Mouse (Mus musculus): Measurements from ENCODE around the gene Rrp1b. TPM values are rescaled to one million over a fixed set of nuclear protein-coding genes. Genes with fewer than 3 reads are reported as not detected.
"Not testable (repeated sequence)": the region's sequence is repeated elsewhere in the genome, so short reads cannot be mapped to it uniquely, and the experiment has no call there.

Rrp1b gene
- polyA plus RNA-seq, 1 experiment, result 14.9 TPM

DNA sequence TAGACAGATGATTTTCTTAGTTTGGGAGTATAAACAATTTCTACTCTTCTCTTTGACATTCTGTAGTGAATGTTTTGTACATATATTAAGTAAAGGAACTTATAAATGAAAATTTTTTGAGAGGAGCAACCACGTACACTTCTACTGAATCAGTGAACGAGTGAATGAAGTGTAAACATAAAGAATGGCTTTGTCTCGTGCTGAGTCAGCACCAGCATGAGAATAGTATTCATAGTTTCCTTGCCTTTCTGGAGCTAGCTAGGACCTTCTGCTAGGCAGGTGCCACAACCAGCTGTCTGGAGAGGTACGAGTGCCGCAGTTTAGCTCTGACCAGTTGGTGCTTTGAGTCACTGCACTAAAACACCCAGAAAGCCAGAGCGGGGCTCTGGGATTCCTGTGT lies 14.7 kb downstream of the Rrp1b start:
- Histone ChIP-seq H3K27ac (ENCODE audit: insufficient read depth, low read length) (no peak overlapping the region), H3K4me1 (ENCODE audit: control insufficient read depth, insufficient read depth, low read length) (peaks cover 4% of the 10 kb centered on the region), H3K4me3 (ENCODE audit: insufficient read depth, low read length) (no peak overlapping the region)
- no peak for TF ChIP-seq POLR2A (IDR thresholded peaks at IDR 0.05; ENCODE audit: extremely low read depth, insufficient read depth, low read length)
- no peak for TF ChIP-seq CTCF (IDR thresholded peaks at IDR 0.05; ENCODE audit: extremely low read depth, insufficient read depth, low read length)

- Histone ChIP-seq H3K4me3 (ENCODE audit: insufficient read depth, low read length) (no peak overlapping the region), H3K27ac (ENCODE audit: insufficient read depth, low read length) (no peak overlapping the region), H3K4me1 (ENCODE audit: control insufficient read depth, insufficient read depth, low read length) (no peaks in the 10 kb centered on the region)
- TF ChIP-seq POLR2A (IDR thresholded peaks at IDR 0.05; ENCODE audit: extremely low read depth, insufficient read depth, low read length) (no peak), CTCF (IDR thresholded peaks at IDR 0.05; ENCODE audit: extremely low read depth, insufficient read depth, low read length) (no peak)
Measured at GRCm38 (mm10) chr17:32052237-32053080, 16.6 kb downstream of the Rrp1b start.

DNA sequence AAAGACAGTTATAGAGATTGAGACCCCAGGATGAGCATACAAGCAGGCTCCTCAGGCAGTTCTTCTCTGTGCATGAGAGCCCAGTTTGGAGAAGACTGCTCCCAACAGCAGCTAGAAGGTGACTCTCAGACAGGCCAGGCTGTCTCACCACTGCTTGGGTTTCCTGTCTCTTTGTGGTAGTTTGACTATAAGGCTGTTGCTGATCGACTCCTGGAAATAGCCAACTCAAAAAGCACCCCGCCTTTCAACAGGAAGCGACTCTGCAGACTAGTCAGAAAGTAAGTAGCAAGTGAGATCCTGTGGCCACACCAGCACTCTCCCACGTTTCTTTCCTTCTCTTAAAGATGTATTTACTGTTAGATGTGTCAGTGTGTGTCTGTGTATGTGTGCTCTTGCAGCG lies 17.8 kb downstream of the Rrp1b start:
- TF ChIP-seq POLR2A (IDR thresholded peaks at IDR 0.05; ENCODE audit: extremely low read depth, insufficient read depth, low read length) (no peak), CTCF (IDR thresholded peaks at IDR 0.05; ENCODE audit: extremely low read depth, insufficient read depth, low read length) (no peak)
- Histone ChIP-seq H3K27ac (ENCODE audit: insufficient read depth, low read length) (no peak overlapping the region), H3K4me1 (ENCODE audit: control insufficient read depth, insufficient read depth, low read length) (no peaks in the 10 kb centered on the region), H3K4me3 (ENCODE audit: insufficient read depth, low read length) (no peak overlapping the region)

- Histone ChIP-seq H3K4me1 (ENCODE audit: control insufficient read depth, insufficient read depth, low read length) (no peaks in the 10 kb centered on the region), H3K4me3 (ENCODE audit: insufficient read depth, low read length) (no peak overlapping the region), H3K27ac (ENCODE audit: insufficient read depth, low read length) (no peak overlapping the region; the same call in 1 of the 2 replicates)
- TF ChIP-seq CTCF (IDR thresholded peaks at IDR 0.05; ENCODE audit: extremely low read depth, insufficient read depth, low read length), result no peak
- no peak for TF ChIP-seq POLR2A (IDR thresholded peaks at IDR 0.05; ENCODE audit: extremely low read depth, insufficient read depth, low read length)
Measured at GRCm38 (mm10) chr17:32057843-32058242, 21.9 kb downstream of the Rrp1b start.

GRCm38 (mm10) chr17:32059084-32059483 lies 23.2 kb downstream of the Rrp1b start:
- H3K27ac ChIP-seq (ENCODE audit: insufficient read depth, low read length), result no peak overlapping the region
- TF ChIP-seq CTCF (IDR thresholded peaks at IDR 0.05; ENCODE audit: extremely low read depth, insufficient read depth, low read length), result no peak
- no peak for TF ChIP-seq POLR2A (IDR thresholded peaks at IDR 0.05; ENCODE audit: extremely low read depth, insufficient read depth, low read length)
- no peak overlapping the region for H3K4me3 ChIP-seq (ENCODE audit: insufficient read depth, low read length)
- H3K4me1 ChIP-seq (ENCODE audit: control insufficient read depth, insufficient read depth, low read length), result no peaks in the 10 kb centered on the region

DNA sequence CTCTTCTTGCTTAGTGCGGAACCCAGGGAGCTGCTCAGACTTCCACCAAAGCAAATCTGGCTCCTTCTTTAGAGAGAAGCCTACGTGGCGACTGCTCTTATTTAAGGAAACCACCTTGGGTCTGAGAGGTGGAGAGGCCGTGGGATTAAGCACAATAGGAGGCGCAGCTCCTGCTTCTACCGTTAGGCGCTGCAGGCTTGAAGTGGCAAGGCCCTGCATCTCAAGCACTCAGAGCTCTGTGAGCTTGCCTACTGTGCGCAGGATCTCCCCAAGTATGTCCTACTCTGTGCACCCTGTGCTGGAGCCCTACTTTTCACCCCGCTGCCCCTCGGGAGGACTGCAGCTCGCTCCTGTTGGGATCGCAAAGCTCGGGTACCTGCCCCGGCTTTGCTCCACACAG lies 25.3 kb downstream of the Rrp1b start:
- Histone ChIP-seq H3K27ac (ENCODE audit: insufficient read depth, low read length) (no peak overlapping the region), H3K4me1 (ENCODE audit: control insufficient read depth, insufficient read depth, low read length) (peaks cover 2% of the 10 kb centered on the region; the same call in 1 of the 2 replicates), H3K4me3 (ENCODE audit: insufficient read depth, low read length) (no peak overlapping the region)
- TF ChIP-seq POLR2A (IDR thresholded peaks at IDR 0.05; ENCODE audit: extremely low read depth, insufficient read depth, low read length), result no peak
- no peak for TF ChIP-seq CTCF (IDR thresholded peaks at IDR 0.05; ENCODE audit: extremely low read depth, insufficient read depth, low read length)

- no peak for TF ChIP-seq CTCF (IDR thresholded peaks at IDR 0.05; ENCODE audit: extremely low read depth, insufficient read depth, low read length)
- no peak for TF ChIP-seq POLR2A (IDR thresholded peaks at IDR 0.05; ENCODE audit: extremely low read depth, insufficient read depth, low read length)
- H3K4me1 ChIP-seq (ENCODE audit: control insufficient read depth, insufficient read depth, low read length), result peaks cover 2% of the 10 kb centered on the region; the same call in 1 of the 2 replicates
- H3K4me3 ChIP-seq (ENCODE audit: insufficient read depth, low read length), result no peak overlapping the region
- no peak overlapping the region for H3K27ac ChIP-seq (ENCODE audit: insufficient read depth, low read length)
Measured at GRCm38 (mm10) chr17:32063654-32064053, 27.8 kb downstream of the Rrp1b start.

GRCm38 (mm10) chr17:32064762-32065161 lies 28.9 kb downstream of the Rrp1b start:
- H3K27ac ChIP-seq (ENCODE audit: insufficient read depth, low read length), result not testable (repeated sequence)

GRCm38 (mm10) chr17:32067541-32067940 lies 31.6 kb downstream of the Rrp1b start:
- no peak overlapping the region for H3K27ac ChIP-seq (ENCODE audit: insufficient read depth, low read length)
- H3K4me3 ChIP-seq (ENCODE audit: insufficient read depth, low read length), result no peak overlapping the region
- H3K4me1 ChIP-seq (ENCODE audit: control insufficient read depth, insufficient read depth, low read length), result peaks cover 2% of the 10 kb centered on the region; the same call in 1 of the 2 replicates
- TF ChIP-seq POLR2A (IDR thresholded peaks at IDR 0.05; ENCODE audit: extremely low read depth, insufficient read depth, low read length) (no peak), CTCF (IDR thresholded peaks at IDR 0.05; ENCODE audit: extremely low read depth, insufficient read depth, low read length) (no peak)

More at GRCm38 (mm10) chr17:32064762-32065161, 28.9 kb downstream of the Rrp1b start:
- H3K4me3 ChIP-seq (ENCODE audit: insufficient read depth, low read length); H3K4me1 ChIP-seq (ENCODE audit: control insufficient read depth, insufficient read depth, low read length): not testable (repeated sequence)

DNA sequence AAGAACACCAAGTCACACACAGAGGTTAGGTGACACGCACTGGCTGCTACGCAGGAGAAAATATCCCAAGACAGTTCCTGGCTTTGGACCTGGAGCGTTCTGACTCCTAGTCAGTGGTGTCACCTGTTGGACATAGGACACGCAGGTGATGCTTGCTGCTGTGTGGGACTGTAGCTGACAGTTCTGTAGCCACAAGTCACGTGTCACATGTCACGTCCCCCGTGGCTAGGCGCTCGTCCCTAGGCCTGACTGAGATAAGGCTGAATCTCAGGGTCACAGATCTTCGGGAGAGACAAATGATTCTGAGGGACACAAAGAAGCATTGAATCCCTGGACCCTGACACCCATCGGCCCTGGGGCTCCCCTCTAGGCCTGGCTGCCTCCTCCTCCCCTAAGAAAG lies 32.5 kb downstream of the Rrp1b start:
- H3K27ac ChIP-seq (ENCODE audit: insufficient read depth, low read length), result no peak overlapping the region
- no peak for TF ChIP-seq CTCF (IDR thresholded peaks at IDR 0.05; ENCODE audit: extremely low read depth, insufficient read depth, low read length)

More for the DNA sequence above, 32.5 kb downstream of the Rrp1b start:
- H3K4me3 ChIP-seq (ENCODE audit: insufficient read depth, low read length), result no peak overlapping the region
- peaks cover 2% of the 10 kb centered on the region; the same call in 1 of the 2 replicates for H3K4me1 ChIP-seq (ENCODE audit: control insufficient read depth, insufficient read depth, low read length)

Measured in cortical plate, adult 2 months (tissue).